Mouse (Mus musculus): Measurements from ENCODE around the gene Anxa6. TPM values are rescaled to one million over a fixed set of nuclear protein-coding genes. Genes with fewer than 3 reads are reported as not detected.

The Anxa6 gene
- polyA plus RNA-seq (2014; fragmentation: Illumina TruSeq; extraction: RNeasy Lipid Tissue Mini Kit (QIAGEN cat#74804); ENCODE audit: low read depth, low replicate concordance), result 193 TPM

GRCm38 (mm10) chr11:55033040-55033660 lies at the start of gene Anxa6:
Anxa6 (minus strand) TSS chr11:55033445.

GRCm38 (mm10) chr11:55077331-55078231 lies 44.3 kb upstream of the Anxa6 start, which contains the start of gene Ccdc69:
Ccdc69 (minus strand) TSS chr11:55078131.

GRCm38 (mm10) chr11:54962810-54963209 lies 70.4 kb downstream of the Anxa6 start, which contains the start of gene Tnip1:
Tnip1 (minus strand) TSS chr11:54962917.

Other genes with a start within 250 kb of the Anxa6 start
- gene Cdc42se2, start 245.8 kb downstream of the Anxa6 start, polyA plus RNA-seq (2014; fragmentation: Illumina TruSeq; extraction: RNeasy Lipid Tissue Mini Kit (QIAGEN cat#74804); ENCODE audit: low read depth, low replicate concordance), result 85.5 TPM
- gene Lyrm7, start 172.5 kb downstream of the Anxa6 start, polyA plus RNA-seq (2014; fragmentation: Illumina TruSeq; extraction: RNeasy Lipid Tissue Mini Kit (QIAGEN cat#74804); ENCODE audit: low read depth, low replicate concordance), result 2.9 TPM
- gene Hint1, start 167.1 kb downstream of the Anxa6 start, polyA plus RNA-seq (2014; fragmentation: Illumina TruSeq; extraction: RNeasy Lipid Tissue Mini Kit (QIAGEN cat#74804); ENCODE audit: low read depth, low replicate concordance), result 375 TPM
- 2,148 TPM for gene Gpx3, start 131.0 kb downstream of the Anxa6 start, polyA plus RNA-seq (2014; fragmentation: Illumina TruSeq; extraction: RNeasy Lipid Tissue Mini Kit (QIAGEN cat#74804); ENCODE audit: low read depth, low replicate concordance)
- gene Tnip1, start 70.5 kb downstream of the Anxa6 start, polyA plus RNA-seq (2014; fragmentation: Illumina TruSeq; extraction: RNeasy Lipid Tissue Mini Kit (QIAGEN cat#74804); ENCODE audit: low read depth, low replicate concordance), result 33.6 TPM
- 15.3 TPM for gene Ccdc69, start 44.7 kb upstream of the Anxa6 start, polyA plus RNA-seq (2014; fragmentation: Illumina TruSeq; extraction: RNeasy Lipid Tissue Mini Kit (QIAGEN cat#74804); ENCODE audit: low read depth, low replicate concordance)
- 64.6 TPM for gene Gm2a, start 64.7 kb upstream of the Anxa6 start, polyA plus RNA-seq (2014; fragmentation: Illumina TruSeq; extraction: RNeasy Lipid Tissue Mini Kit (QIAGEN cat#74804); ENCODE audit: low read depth, low replicate concordance)
- gene Slc36a3, start 118.3 kb upstream of the Anxa6 start, polyA plus RNA-seq (2014; fragmentation: Illumina TruSeq; extraction: RNeasy Lipid Tissue Mini Kit (QIAGEN cat#74804); ENCODE audit: low read depth, low replicate concordance), result 0.24 TPM
- 40.2 TPM for gene Slc36a2, start 151.6 kb upstream of the Anxa6 start, polyA plus RNA-seq (2014; fragmentation: Illumina TruSeq; extraction: RNeasy Lipid Tissue Mini Kit (QIAGEN cat#74804); ENCODE audit: low read depth, low replicate concordance)
- gene Slc36a1, start 170.9 kb upstream of the Anxa6 start, polyA plus RNA-seq (2014; fragmentation: Illumina TruSeq; extraction: RNeasy Lipid Tissue Mini Kit (QIAGEN cat#74804); ENCODE audit: low read depth, low replicate concordance), result 6.8 TPM

Data from adipose tissue, adult 10 weeks (tissue).